Mouse (Mus musculus) lung, embryonic 15.5 days (tissue): ENCODE results near the gene Fndc5. TPM values are rescaled to one million over a fixed set of nuclear protein-coding genes. Genes with fewer than 3 reads are reported as not detected.

Experiments used
- polyA plus RNA-seq: library from polyadenylated mRNA; unstranded; fragments of >200 nt; fragmentation: Nextera tagmentation; extraction: Ambion mirVana; gene quantifications from 2 replicates; pipeline ENCODE4 v1.2.1, GENCODE M21; 2015

Gene Fndc5
- polyA plus RNA-seq, 1 experiment from 2014 or later: 3.7 TPM

Other genes with a start within 250 kb of the Fndc5 start
- gene Azin2, start 174.6 kb upstream of the Fndc5 start, polyA plus RNA-seq: 18.6 and 22.5 TPM in 2 replicates
- gene Ak2, start 145.0 kb upstream of the Fndc5 start, polyA plus RNA-seq: 182 and 187 TPM in 2 replicates
- gene Rnf19b, start 78.7 kb upstream of the Fndc5 start, polyA plus RNA-seq: 7.3 and 7.6 TPM in 2 replicates
- 16.7 and 18.8 TPM in 2 replicates for gene Tmem54, start 31.5 kb upstream of the Fndc5 start, polyA plus RNA-seq
- 2.3 and 2.6 TPM in 2 replicates for gene Hpca, start 15.0 kb upstream of the Fndc5 start, polyA plus RNA-seq
- gene S100pbp, start 52.7 kb downstream of the Fndc5 start, polyA plus RNA-seq: 13.5 and 14.4 TPM in 2 replicates
- gene Yars, start 52.8 kb downstream of the Fndc5 start, polyA plus RNA-seq: 66.4 and 69.8 TPM in 2 replicates
- gene C77080, start 124.4 kb downstream of the Fndc5 start, polyA plus RNA-seq: 5.2 and 6.8 TPM in 2 replicates
- 0.54 and 0.71 TPM in 2 replicates for gene Sync, start 150.6 kb downstream of the Fndc5 start, polyA plus RNA-seq
- gene Rbbp4, start 198.4 kb downstream of the Fndc5 start, polyA plus RNA-seq: 418 and 423 TPM in 2 replicates
- gene Zbtb8os, start 198.7 kb downstream of the Fndc5 start, polyA plus RNA-seq: 44.0 and 44.5 TPM in 2 replicates
- 19.3 and 21.6 TPM in 2 replicates for gene Zbtb8a, start 241.1 kb downstream of the Fndc5 start, polyA plus RNA-seq